Mouse (Mus musculus) neural tube, embryonic 15.5 days (tissue): ENCODE measurements at regions not wholly inside any gene's neighbourhood (a gene's known extent, or its start where the extent isn't known, plus 50 kb on each side); places are given as distances from the start of the nearest gene placed in this dataset.

Source experiments
- ATAC-seq: fragments of 200-750 bp; cut with Nextera tagmentation; 2 replicates; pipeline ENCODE4 v1.8.0; 2017; ENCODE audit warnings: mild to moderate bottlenecking, moderate TSS enrichment, moderate library complexity; ENCODE audit not compliant: low FRiP score
- H3K27ac ChIP-seq: fragments of 300-500 bp; sonication (generic); replicated peaks from 2 replicates; pipeline ENCODE4 v1.5.1; 2015; ENCODE audit warnings: mild to moderate bottlenecking, inconsistent platforms
- H3K27me3 ChIP-seq: fragments of 300-500 bp; sonication (generic); replicated peaks from 2 replicates; pipeline ENCODE4 v1.6.1; 2015; ENCODE audit warnings: inconsistent platforms
- H3K36me3 ChIP-seq: fragments of 300-500 bp; sonication (generic); 2 replicates; pipeline ENCODE4 v1.6.1; 2015; ENCODE audit warnings: inconsistent platforms
- H3K4me1 ChIP-seq: fragments of 300-500 bp; sonication (generic); 2 replicates; pipeline ENCODE4 v1.6.1; 2015; ENCODE audit warnings: inconsistent platforms
- H3K4me2 ChIP-seq: fragments of 300-500 bp; sonication (generic); 2 replicates; pipeline ENCODE4 v1.6.1; 2015; ENCODE audit warnings: inconsistent platforms, mild to moderate bottlenecking, moderate library complexity
- H3K4me3 ChIP-seq: fragments of 300-500 bp; sonication (generic); replicated peaks from 2 replicates; pipeline ENCODE4 v1.5.1; 2015; ENCODE audit warnings: mild to moderate bottlenecking, inconsistent platforms
- H3K9ac ChIP-seq: fragments of 300-500 bp; sonication (generic); replicated peaks from 2 replicates; pipeline ENCODE4 v1.6.1; 2015; ENCODE audit warnings: mild to moderate bottlenecking, inconsistent platforms
- H3K9me3 ChIP-seq: fragments of 300-500 bp; sonication (generic); replicated peaks from 2 replicates; pipeline ENCODE4 v1.6.1; 2016; ENCODE audit warnings: inconsistent platforms
- WGBS: fragments of 180-500 bp; shearing (Covaris S2); methylation state at CpG from one replicate; pipeline ENCODE4 v1.1.7; 2015; ENCODE audit warnings: mixed read lengths; 5-methylcytosine and 5-hydroxymethylcytosine counted together

DNA sequence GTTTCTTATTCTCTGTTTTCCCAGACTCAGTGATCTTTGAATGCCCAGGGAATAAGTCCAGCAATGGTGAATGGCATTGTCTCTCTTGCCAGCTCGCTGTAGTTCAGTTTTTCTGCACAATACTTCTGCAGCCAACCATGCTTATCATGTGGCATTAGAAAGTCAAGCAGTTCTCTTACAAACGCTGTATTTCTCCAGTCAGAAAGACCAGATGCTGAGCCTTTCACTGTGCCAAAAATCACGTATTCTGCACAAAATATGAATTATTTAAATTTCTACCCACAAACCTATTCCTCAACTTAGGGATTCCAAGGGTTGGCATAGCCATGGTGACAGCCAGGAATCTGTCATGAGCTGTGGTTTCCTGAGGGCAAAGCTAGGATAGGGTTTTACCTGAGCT lies 95.0 kb upstream of the 1700025G04Rik start:
- 81% methylated on average over 3 of the region's 3 CpGs for WGBS
- peaks cover 5% of the 10 kb centered on the region; the same call in 1 of the 2 replicates for H3K4me1 ChIP-seq
- H3K4me2 ChIP-seq, result no peak overlapping the region
- H3K27ac ChIP-seq, result no peak overlapping the region
- no peaks in the 10 kb centered on the region for H3K36me3 ChIP-seq
- no peak for ATAC-seq
- no peak overlapping the region for H3K4me3 ChIP-seq
- H3K9ac ChIP-seq, result no peak overlapping the region
- no peaks in the 10 kb centered on the region for H3K9me3 ChIP-seq
- H3K27me3 ChIP-seq, result no peaks in the 10 kb centered on the region

DNA sequence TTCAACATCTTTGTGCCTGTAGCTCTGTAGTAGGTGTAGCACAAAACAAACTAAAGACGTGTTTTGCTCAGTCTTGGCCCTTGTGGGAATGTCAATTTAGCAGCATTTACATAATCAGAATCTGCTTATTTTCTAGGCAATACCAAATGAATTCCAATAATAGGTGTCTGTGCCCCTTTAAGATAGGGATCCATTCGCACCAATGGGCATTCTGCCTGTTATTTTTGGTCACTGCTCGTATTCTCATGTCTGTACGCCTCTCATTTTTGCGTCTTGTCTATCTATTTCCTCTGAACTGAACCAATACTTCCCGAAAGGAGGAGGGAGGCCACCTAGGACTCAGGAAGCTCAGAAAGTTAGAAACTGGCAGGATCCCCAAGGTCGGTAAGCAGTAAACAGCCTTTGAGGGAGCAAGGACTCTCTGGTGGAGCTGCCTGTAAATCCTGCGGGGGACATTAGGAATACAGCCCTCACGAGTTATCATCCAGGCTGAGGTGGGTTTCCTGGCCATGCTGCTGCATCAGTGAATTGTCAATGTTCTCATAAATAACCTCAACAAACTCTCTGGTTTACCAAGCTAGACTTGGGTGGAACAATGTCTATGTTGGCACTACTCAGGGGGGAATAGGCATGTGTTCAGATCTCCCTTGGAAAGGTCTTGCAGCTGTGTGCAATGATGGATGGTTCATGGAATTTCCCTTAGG lies 86.5 kb upstream of the 1700025G04Rik start:
- Histone ChIP-seq H3K4me3 (no peak overlapping the region), H3K36me3 (no peaks in the 10 kb centered on the region), H3K27ac (no peak overlapping the region), H3K4me2 (no peak overlapping the region), H3K27me3 (no peaks in the 10 kb centered on the region), H3K9me3 (no peaks in the 10 kb centered on the region), H3K9ac (no peak overlapping the region), H3K4me1 (peaks cover 3% of the 10 kb centered on the region)
- WGBS, result 86% methylated on average over 9 of the region's 9 CpGs
- ATAC-seq, result no peak

DNA sequence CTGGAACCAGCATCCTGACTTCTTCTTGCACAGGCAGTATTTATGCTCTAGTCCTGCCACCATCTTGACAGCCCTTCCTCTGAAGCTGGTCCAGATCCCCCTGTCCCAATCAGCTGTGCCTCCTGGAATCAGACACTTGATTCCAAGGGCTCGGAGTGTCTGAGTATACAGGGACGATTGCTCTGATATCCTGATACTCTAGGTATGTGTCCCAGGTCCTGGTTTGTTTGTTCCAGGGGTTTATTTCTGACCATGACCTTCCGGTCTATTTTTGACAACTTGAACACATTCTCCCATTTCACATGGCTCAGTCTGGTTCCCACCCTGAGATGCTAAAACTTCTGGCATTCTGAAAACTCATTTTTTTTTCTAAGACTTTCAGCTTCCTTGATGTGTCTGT lies 85.8 kb upstream of the 1700025G04Rik start:
- H3K4me2 ChIP-seq, result no peak overlapping the region
- no peak overlapping the region for H3K9ac ChIP-seq
- H3K4me3 ChIP-seq, result no peak overlapping the region
- H3K4me1 ChIP-seq, result peaks cover 9% of the 10 kb centered on the region
- no peaks in the 10 kb centered on the region for H3K9me3 ChIP-seq
- WGBS, result 93% methylated on average over 3 of the region's 3 CpGs
- ATAC-seq, result no peak
- H3K27ac ChIP-seq, result no peak overlapping the region
- H3K27me3 ChIP-seq, result no peaks in the 10 kb centered on the region
- H3K36me3 ChIP-seq, result no peaks in the 10 kb centered on the region

DNA sequence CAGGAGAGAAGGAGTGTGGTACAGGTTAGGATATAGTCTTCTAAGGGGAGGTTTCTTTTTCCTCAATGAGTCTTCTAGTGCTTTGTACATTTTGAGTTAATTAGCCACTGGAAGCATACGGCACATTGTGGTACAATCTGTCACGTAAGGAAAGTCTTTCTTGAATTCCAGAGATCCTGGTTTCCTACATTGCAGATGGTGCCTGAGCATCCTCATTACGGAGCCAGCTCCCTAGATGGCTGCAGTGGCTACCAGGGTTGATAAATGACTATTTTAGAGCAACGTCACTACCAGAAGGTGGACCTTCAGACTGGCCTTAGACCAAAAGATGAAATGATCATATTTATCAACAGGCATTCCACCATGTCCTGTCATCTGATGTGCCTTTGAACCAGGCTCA lies 84.5 kb upstream of the 1700025G04Rik start:
- ATAC-seq, result no peak
- peaks cover 9% of the 10 kb centered on the region for H3K4me1 ChIP-seq
- no peak overlapping the region for H3K4me2 ChIP-seq
- H3K27me3 ChIP-seq, result no peaks in the 10 kb centered on the region
- H3K4me3 ChIP-seq, result no peak overlapping the region
- 90% methylated on average over 4 of the region's 4 CpGs for WGBS
- H3K27ac ChIP-seq, result no peak overlapping the region
- no peaks in the 10 kb centered on the region for H3K36me3 ChIP-seq
- H3K9me3 ChIP-seq, result no peaks in the 10 kb centered on the region
- H3K9ac ChIP-seq, result no peak overlapping the region

DNA sequence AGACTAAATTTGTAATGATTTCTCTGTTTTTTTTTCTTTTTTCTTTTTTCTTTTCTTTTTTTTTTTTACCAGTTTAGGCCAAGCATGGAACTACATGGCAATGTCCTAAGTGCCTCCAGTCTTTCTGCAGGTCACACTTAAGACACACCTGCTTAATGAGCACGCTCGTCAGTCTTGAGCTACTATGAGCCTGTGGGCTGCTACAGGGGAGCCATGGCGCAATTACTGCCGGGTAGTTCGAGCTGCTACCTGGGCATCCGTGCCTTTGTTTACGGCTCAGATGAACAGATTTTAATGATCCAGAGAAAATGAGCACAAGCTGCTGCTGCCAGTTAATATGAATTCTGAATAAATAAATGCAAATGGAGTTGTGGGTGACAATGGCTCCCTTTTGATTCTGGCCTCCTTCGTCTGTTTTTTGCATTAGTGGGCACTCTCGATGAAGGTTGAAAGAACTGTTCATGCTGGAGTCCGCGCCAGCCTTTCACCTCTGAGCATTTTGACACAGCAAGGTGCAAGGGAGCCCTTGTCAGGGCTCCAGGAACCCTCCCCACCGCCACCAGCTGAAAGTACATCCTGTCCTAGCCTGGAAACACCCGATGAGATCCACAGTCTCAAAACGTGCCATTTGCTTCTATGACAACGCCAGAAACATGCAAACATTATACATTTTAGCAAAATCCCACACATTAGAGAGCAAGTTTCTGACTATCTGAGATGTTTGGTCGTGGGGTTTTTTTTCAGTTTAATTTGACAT lies 81.3 kb upstream of the 1700025G04Rik start:
- no peaks in the 10 kb centered on the region for H3K36me3 ChIP-seq
- no peak overlapping the region for H3K4me3 ChIP-seq
- no peak overlapping the region for H3K9ac ChIP-seq
- H3K4me2 ChIP-seq, result no peak overlapping the region
- whole genome bisulfite sequencing, result 37% methylated on average over 16 of the region's 16 CpGs
- H3K4me1 ChIP-seq, result peaks cover 9% of the 10 kb centered on the region
- ATAC-seq, result peak; percentile 41; the same call in 1 of the 2 replicates
- no peaks in the 10 kb centered on the region for H3K9me3 ChIP-seq
- H3K27me3 ChIP-seq, result no peaks in the 10 kb centered on the region
- 0 out of 2 replicates have a peak overlapping the region, but pooled peaks have one; percentile 37 for H3K27ac ChIP-seq

DNA sequence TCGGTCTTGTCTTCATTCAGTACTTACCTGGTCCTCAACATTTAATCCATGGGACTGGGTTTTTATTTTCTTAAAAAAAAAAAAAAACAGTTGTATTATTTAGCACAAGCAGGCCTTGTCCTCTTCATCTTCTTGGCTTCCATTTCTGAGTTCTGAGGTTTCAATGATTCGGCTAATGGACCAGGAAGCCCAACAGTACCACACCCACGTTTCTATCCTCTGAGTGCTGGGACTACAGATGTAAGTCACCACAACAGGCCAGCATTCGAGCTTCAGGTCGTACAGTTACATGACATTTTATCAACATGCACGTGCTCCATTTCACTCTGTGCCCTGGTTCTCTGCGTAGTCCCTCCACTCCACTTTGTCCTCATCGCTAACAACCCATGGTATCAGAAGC lies 80.7 kb upstream of the 1700025G04Rik start:
- no peak overlapping the region for H3K27ac ChIP-seq
- no peak overlapping the region for H3K4me3 ChIP-seq
- H3K36me3 ChIP-seq, result no peaks in the 10 kb centered on the region
- WGBS, result 86% methylated on average over 8 of the region's 8 CpGs
- H3K9ac ChIP-seq, result no peak overlapping the region
- no peaks in the 10 kb centered on the region for H3K9me3 ChIP-seq
- H3K27me3 ChIP-seq, result no peaks in the 10 kb centered on the region
- no peak overlapping the region for H3K4me2 ChIP-seq
- no peak for ATAC-seq
- H3K4me1 ChIP-seq, result peaks cover 12% of the 10 kb centered on the region

DNA sequence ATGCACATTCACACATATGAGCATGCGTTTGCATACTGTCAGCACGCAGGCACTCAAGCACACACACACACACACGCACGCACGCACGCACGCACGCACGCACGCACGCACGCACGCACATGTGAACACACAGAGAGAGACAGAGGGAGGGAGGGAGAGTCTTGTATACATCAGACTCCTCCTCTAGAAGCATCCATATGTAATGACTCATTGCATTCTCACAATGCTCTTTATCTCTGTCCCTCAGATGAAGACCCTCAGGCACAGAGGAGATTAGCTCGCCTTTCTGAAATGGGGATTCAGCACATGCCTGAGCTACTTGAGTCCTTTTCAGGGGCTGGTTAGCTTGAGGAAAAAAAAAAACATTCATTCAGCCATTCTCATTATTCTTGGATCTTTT lies 79.6 kb upstream of the 1700025G04Rik start:
- no peak for ATAC-seq
- Histone ChIP-seq H3K36me3 (no peaks in the 10 kb centered on the region), H3K27ac (no peak overlapping the region), H3K4me3 (no peak overlapping the region), H3K9me3 (no peaks in the 10 kb centered on the region), H3K4me1 (peaks cover 22% of the 10 kb centered on the region), H3K4me2 (no peak overlapping the region), H3K27me3 (no peaks in the 10 kb centered on the region), H3K9ac (no peak overlapping the region)
- 91% methylated on average over 14 of the region's 14 CpGs for WGBS

DNA sequence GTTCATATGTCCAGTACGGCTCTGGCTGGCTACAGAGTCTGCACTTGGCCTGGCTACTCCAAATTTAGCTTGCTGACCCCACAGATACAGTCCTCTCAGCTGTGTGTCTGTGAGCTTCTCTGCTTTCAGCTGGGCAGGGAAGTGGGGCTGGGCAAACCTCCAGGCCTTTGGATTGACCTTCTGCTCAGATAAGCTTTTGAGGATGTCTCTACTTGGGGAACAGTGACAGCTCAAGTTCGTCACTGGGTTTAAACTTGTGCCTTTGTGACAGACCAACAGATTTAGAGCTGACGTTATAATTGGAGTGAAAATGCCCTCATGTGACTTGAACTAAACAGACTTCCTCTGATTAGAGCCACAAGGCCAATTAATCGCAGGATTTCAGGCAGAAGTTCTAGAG lies 78.4 kb upstream of the 1700025G04Rik start:
- Histone ChIP-seq H3K4me1 (peaks cover 22% of the 10 kb centered on the region), H3K27me3 (no peaks in the 10 kb centered on the region), H3K36me3 (no peaks in the 10 kb centered on the region), H3K4me2 (no peak overlapping the region), H3K4me3 (no peak overlapping the region), H3K27ac (no peak overlapping the region), H3K9ac (no peak overlapping the region), H3K9me3 (no peaks in the 10 kb centered on the region)
- 77% methylated on average over 4 of the region's 4 CpGs for WGBS
- no peak for ATAC-seq

DNA sequence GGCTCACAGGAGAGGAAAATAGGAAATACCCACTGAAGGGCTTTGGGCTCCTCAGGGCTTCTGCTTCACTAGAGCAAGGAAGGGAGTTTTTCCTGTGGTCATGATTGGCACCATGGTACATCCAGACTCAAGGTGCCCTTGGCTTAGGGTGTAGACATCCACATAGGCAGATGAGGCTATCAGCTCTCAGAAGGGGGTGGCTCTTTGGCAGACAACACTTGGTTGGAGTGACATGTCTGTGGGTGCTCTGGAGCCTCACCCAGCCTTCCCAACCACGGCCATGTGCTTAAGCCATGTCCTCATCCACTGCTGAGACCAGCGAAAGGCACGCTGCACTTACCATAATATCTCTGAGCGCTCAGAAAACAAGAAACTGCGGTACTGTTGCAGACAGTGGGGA lies 77.8 kb upstream of the 1700025G04Rik start:
- H3K4me3 ChIP-seq, result no peak overlapping the region
- 83% methylated on average over 5 of the region's 5 CpGs for WGBS
- no peak overlapping the region for H3K4me2 ChIP-seq
- H3K36me3 ChIP-seq, result no peaks in the 10 kb centered on the region
- no peak for ATAC-seq
- no peak overlapping the region for H3K9ac ChIP-seq
- H3K27ac ChIP-seq, result no peak overlapping the region
- H3K27me3 ChIP-seq, result no peaks in the 10 kb centered on the region
- H3K4me1 ChIP-seq, result peaks cover 22% of the 10 kb centered on the region
- no peaks in the 10 kb centered on the region for H3K9me3 ChIP-seq

DNA sequence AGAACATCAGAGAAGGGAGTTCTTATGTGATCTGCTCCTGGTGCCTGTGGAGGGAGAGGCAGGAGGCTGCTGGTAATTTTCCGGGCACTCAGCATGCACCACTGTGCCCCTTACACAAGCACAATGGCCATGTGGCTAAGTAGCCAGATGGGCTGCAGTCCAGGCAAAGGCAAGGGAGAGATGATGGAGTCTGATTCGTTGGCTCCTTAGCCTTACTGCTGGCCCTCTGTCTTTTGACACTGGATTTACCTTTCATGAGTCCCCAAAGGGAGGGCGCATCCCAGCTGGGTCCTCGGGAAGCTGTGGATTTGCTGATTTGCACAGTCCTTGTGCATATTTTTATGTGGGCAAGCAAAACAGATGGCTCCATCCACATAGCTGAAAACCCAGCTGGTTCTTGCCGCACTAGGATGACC lies 75.6 kb upstream of the 1700025G04Rik start:
- H3K9me3 ChIP-seq, result no peaks in the 10 kb centered on the region
- WGBS, result 24% methylated on average over 5 of the region's 5 CpGs
- ATAC-seq, result peak; percentile 82
- no peaks in the 10 kb centered on the region for H3K27me3 ChIP-seq
- H3K27ac ChIP-seq, result peak overlapping the region; percentile 63
- H3K4me2 ChIP-seq, result 0 out of 2 replicates have a peak overlapping the region, but pooled peaks have one; percentile 7
- no peak overlapping the region for H3K4me3 ChIP-seq
- no peak overlapping the region for H3K9ac ChIP-seq
- peaks cover 14% of the 10 kb centered on the region for H3K4me1 ChIP-seq
- no peaks in the 10 kb centered on the region for H3K36me3 ChIP-seq

DNA sequence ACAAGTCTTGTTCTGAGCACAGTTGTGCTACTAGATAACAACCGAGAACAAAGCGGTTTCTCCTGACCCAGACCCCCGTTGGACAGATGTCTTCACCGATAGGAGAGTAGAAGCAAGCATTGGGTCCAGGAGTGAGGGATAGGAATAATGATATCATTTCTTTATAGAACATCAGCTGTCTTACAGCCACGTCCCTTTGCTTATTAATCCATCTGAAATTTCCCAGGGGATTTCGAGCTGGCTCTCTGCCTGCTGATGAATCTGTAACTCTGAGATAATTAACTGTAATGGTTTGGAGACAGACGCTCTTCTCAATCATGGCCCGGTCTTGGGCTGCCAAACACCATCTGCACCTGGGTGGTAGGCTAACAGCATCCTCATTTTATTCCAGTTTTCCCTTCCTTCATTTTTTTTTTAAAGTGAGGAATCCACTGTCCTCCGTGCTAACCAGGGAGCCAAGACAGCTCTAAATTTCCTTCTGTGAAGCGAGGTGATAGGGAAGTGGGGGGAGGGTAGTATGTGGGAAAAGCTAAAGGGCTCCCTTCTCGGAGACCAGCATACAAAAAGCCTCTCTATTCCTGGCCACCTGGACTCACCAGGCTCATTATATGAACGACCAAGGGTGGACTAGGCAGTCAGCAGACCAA lies 75.0 kb upstream of the 1700025G04Rik start:
- no peaks in the 10 kb centered on the region for H3K9me3 ChIP-seq
- no peak overlapping the region for H3K4me3 ChIP-seq
- H3K27me3 ChIP-seq, result no peaks in the 10 kb centered on the region
- peak overlapping the region; percentile 63 for H3K27ac ChIP-seq
- H3K4me2 ChIP-seq, result 0 out of 2 replicates have a peak overlapping the region, but pooled peaks have one; percentile 7
- H3K9ac ChIP-seq, result no peak overlapping the region
- no peaks in the 10 kb centered on the region for H3K36me3 ChIP-seq
- WGBS, result 20% methylated on average over 12 of the region's 12 CpGs
- H3K4me1 ChIP-seq, result peaks cover 14% of the 10 kb centered on the region
- ATAC-seq, result peak; percentile 46; the same call in 1 of the 2 replicates

DNA sequence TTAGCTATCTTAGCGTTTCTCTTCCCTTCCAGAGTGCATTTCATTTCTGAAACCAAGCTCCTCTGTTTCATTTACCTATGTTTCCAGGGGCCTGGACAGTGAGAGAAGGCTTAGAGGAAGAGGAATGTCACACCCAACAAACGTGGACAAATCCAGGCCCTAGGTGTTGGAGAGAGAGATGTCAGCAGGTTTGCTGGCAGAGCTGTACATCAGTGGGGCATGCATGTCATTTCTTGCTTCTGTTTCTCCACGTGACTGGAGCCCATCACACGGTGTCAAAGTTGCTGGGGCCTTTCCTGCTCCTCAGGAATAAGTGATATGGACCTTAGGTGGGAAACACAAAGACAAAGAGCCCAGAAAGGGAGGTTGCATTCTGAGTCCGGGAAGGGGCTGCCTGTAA lies 74.3 kb upstream of the 1700025G04Rik start:
- 72% methylated on average over 5 of the region's 5 CpGs for WGBS
- no peak for ATAC-seq
- H3K9ac ChIP-seq, result no peak overlapping the region
- no peaks in the 10 kb centered on the region for H3K27me3 ChIP-seq
- H3K4me3 ChIP-seq, result no peak overlapping the region
- no peaks in the 10 kb centered on the region for H3K9me3 ChIP-seq
- no peak overlapping the region for H3K4me2 ChIP-seq
- peak overlapping the region; percentile 9; the same call in 1 of the 2 replicates for H3K27ac ChIP-seq
- H3K4me1 ChIP-seq, result peaks cover 14% of the 10 kb centered on the region
- no peaks in the 10 kb centered on the region for H3K36me3 ChIP-seq
